Mouse (Mus musculus) small intestine, adult 10 weeks (tissue): ENCODE data around the gene Nrip2. TPM values are rescaled to one million over a fixed set of nuclear protein-coding genes. Genes with fewer than 3 reads are reported as not detected.

Experiments used
- polyA plus RNA-seq: library from polyadenylated mRNA; stranded (reverse); fragments of 350-450 nt; fragmentation: Illumina TruSeq; extraction: RNeasy Lipid Tissue Mini Kit (QIAGEN cat#74804); gene quantifications from one replicate; pipeline ENCODE4 v1.2.3, GENCODE M21; 2014; ENCODE audit warnings: low replicate concordance

Gene Nrip2
- polyA plus RNA-seq: not detected

GRCm38 (mm10) chr6:128398996-128399395 lies at the start of gene Nrip2:
Gene Nrip2, plus strand, starts transcription at chr6:128399296.

DNA sequence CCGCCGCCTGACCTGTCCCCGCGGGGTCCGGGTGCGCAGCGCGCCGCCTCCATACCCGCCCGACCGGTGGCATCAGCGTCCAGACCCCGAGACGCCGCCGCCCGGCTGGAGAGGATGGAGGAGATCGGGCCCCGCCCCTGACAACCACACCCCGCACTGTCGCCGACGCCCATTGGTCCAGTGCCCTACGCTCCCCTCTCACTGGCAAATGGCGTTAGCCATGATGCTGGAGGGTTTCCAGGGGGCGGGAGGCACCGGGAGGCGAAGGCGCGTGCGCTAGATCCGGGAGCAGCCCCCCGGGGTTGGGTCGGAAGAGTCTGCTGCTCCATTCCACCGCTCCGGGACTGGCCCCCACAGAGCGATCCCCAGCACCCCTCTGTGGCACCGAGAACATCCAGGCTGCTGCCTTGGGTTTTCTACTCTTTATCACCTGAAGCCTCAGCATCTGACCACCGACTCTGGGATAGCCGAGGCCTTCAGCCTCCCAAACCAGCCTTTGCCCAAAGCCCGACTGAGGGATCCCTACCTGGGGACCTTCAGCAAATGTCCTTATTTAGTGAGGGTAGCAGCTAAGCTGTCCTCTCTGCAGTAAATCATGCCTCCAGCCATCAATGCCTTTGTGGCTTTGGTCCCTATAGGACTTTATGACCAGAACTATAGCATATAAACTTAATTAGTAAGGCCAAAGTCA lies 43.2 kb upstream of the Nrip2 start, which contains the start of gene Tulp3:
Tulp3 (minus strand) TSS at position 126 of the 691 bp plus-strand sequence.

GRCm38 (mm10) chr6:128362381-128363006 lies 36.6 kb upstream of the Nrip2 start, which contains the start of the genes Rhno1 and Foxm1:
Gene Rhno1, minus strand, starts transcription at chr6:128362911.
Gene Foxm1, plus strand, starts transcription at chr6:128362967.

GRCm38 (mm10) chr6:128375192-128375591 lies 23.9 kb upstream of the Nrip2 start, which contains the start of the genes Tex52 and Gm44596:
Gene Tex52, plus strand, starts transcription at chr6:128375456.
Gene Gm44596, plus strand, starts transcription at chr6:128375503.

GRCm38 (mm10) chr6:128424269-128425019 lies 25.3 kb downstream of the Nrip2 start, which contains the start of gene Itfg2:
Gene Itfg2, minus strand, starts transcription at chr6:128424931.

GRCm38 (mm10) chr6:128438317-128438870 lies 39.3 kb downstream of the Nrip2 start, which contains the start of gene Fkbp4:
Gene Fkbp4, minus strand, starts transcription at chr6:128438677.

Other genes with a start within 250 kb of the Nrip2 start
- gene Tead4, start 98.5 kb upstream of the Nrip2 start, polyA plus RNA-seq: 0.26 TPM
- 0.48 TPM for gene Tulp3, start 43.4 kb upstream of the Nrip2 start, polyA plus RNA-seq
- gene Rhno1, start 36.4 kb upstream of the Nrip2 start, polyA plus RNA-seq: 6.1 TPM
- 1.3 TPM for gene Foxm1, start 36.3 kb upstream of the Nrip2 start, polyA plus RNA-seq
- gene Tex52, start 23.8 kb upstream of the Nrip2 start, polyA plus RNA-seq: not detected
- not detected for gene Gm44596, start 23.8 kb upstream of the Nrip2 start, polyA plus RNA-seq
- gene Itfg2, start 25.6 kb downstream of the Nrip2 start, polyA plus RNA-seq: 1.8 TPM
- gene Fkbp4, start 39.4 kb downstream of the Nrip2 start, polyA plus RNA-seq: 33.3 TPM
- gene Pzp, start 127.4 kb downstream of the Nrip2 start, polyA plus RNA-seq: 3.0 TPM
- gene A2ml1, start 182.3 kb downstream of the Nrip2 start, polyA plus RNA-seq: 2.3 TPM
- gene Klrb1a, start 224.2 kb downstream of the Nrip2 start, polyA plus RNA-seq: 5.9 TPM